In the genomic region with DNA sequence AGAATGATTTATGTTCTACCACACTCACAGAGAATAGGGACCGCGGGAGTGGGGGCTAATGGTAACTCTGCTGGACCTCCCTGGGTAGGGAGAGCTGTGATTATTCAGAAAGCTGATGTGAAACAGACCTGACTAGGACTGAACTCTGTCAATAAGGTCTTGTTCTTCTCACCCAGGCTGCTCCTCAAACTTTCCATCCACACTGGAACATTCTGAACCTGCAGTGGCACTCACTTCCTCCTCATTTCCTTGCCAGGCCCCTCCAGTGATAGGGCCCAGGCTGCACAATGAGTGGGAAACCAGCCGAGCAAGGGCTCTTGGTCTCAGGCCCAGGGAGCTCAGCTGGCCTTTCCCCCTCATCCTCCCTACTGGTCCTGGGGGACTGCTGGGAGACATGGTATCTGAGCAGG, we compare ENCODE assay signal across 10 mouse cellular contexts.
DNase-seq lines count a peak whose midpoint lies in the region; ATAC-seq lines count a peak whose summit lies in the region.
"Had no signal": no experiment of that assay in that cellular context is flagged by ENCODE, and none has a peak within 500 bp of the region (broad histone marks: within the 10 kb centered on the region; RNA-seq: fewer than 3 reads in every experiment).

No protein-coding gene starts in this region.

- no peak for ATAC-seq in hindbrain, embryonic 11.5 days (ENCODE audit: low FRiP score)
- no peak for ATAC-seq in hindbrain, embryonic 14.5 days (ENCODE audit: low FRiP score)
- ATAC-seq in frontal cortex, adult (ENCODE audit: low TSS enrichment) = no peak
- ATAC-seq: midbrain, embryonic 16.5 days had no signal

- no peaks in the 10 kb centered on the region for H3K27me3 ChIP-seq in hindbrain, embryonic 11.5 days (ENCODE audit: control insufficient read depth, insufficient read depth, low read length)
- H3K27me3 ChIP-seq in hindbrain, embryonic 14.5 days (ENCODE audit: control insufficient read depth, insufficient read depth, low read length) = no peaks in the 10 kb centered on the region

- no peak overlapping the region for H3K27ac ChIP-seq in hindbrain, embryonic 11.5 days (ENCODE audit: low read depth, low read length)
- no peak overlapping the region for H3K27ac ChIP-seq in hindbrain, embryonic 14.5 days

- H3K36me3 ChIP-seq in hindbrain, embryonic 11.5 days (ENCODE audit: control insufficient read depth, insufficient read depth, low read length) = no peaks in the 10 kb centered on the region
- no peaks in the 10 kb centered on the region for H3K36me3 ChIP-seq in hindbrain, embryonic 14.5 days (replicated peaks; ENCODE audit: control insufficient read depth, insufficient read depth)

- H3K4me3 ChIP-seq in hindbrain, embryonic 11.5 days (ENCODE audit: low read depth, low read length) = no peak overlapping the region
- H3K4me3 ChIP-seq in hindbrain, embryonic 14.5 days (replicated peaks; ENCODE audit: low read length) = no peak overlapping the region

- no peaks in the 10 kb centered on the region for H3K9me3 ChIP-seq in hindbrain, embryonic 11.5 days (ENCODE audit: control insufficient read depth, low read length)
- H3K9me3 ChIP-seq in hindbrain, embryonic 14.5 days (ENCODE audit: control insufficient read depth, low read length) = no peaks in the 10 kb centered on the region

- H3K9ac ChIP-seq in hindbrain, embryonic 11.5 days (ENCODE audit: low read depth, low read length) = no peak overlapping the region
- no peak overlapping the region for H3K9ac ChIP-seq in hindbrain, embryonic 14.5 days

- peak; percentile 3 for DNase-seq in hindbrain, embryonic 11.5 days (ENCODE audit: low spot score)
- no peak for DNase-seq in hindbrain, embryonic 14.5 days (ENCODE audit: low spot score)
- DNase-seq in Muller cell, postnatal 12 days (ENCODE audit: inconsistent ontology term) = peak; percentile 60
- DNase-seq in heart, adult 8-10 months (ENCODE audit: low spot score) = peak; percentile 83
- DNase-seq in kidney, postnatal 25 days = peak; percentile 23 to 65
- DNase-seq in thymus, postnatal 10 days (ENCODE audit: low spot score in 2 of 2) = no peak
- DNase-seq in ovary, postnatal 14 days (ENCODE audit: low spot score) = no peak
- DNase-seq: cerebellum, postnatal 36 days had no signal

- H3K4me1 ChIP-seq in hindbrain, embryonic 11.5 days (replicated peaks; ENCODE audit: control insufficient read depth, insufficient read depth, low read length) = no peaks in the 10 kb centered on the region
- H3K4me1 ChIP-seq in hindbrain, embryonic 14.5 days (replicated peaks; ENCODE audit: control insufficient read depth, insufficient read depth, low read length) = no peaks in the 10 kb centered on the region

- 58% methylated on average over 3 of the region's 3 CpGs for WGBS in hindbrain, embryonic 11.5 days
- 53% methylated on average over 3 of the region's 3 CpGs for WGBS in hindbrain, embryonic 14.5 days

- no peak overlapping the region for H3K4me2 ChIP-seq in hindbrain, embryonic 11.5 days (replicated peaks; ENCODE audit: low read depth, low read length)
- no peak overlapping the region for H3K4me2 ChIP-seq in hindbrain, embryonic 14.5 days (replicated peaks)

Comparison
In these comparisons a context has a peak if more than half of its experiments do, and no peak if none do; other contexts are left out.
1. DNase-seq: peak in hindbrain, embryonic 11.5 days (single experiment), Muller cell, postnatal 12 days (single experiment), heart, adult 8-10 months (single experiment) and kidney, postnatal 25 days (2 of 2); none in hindbrain, embryonic 14.5 days (single experiment), thymus, postnatal 10 days (0 of 2) and ovary, postnatal 14 days (single experiment).